Mouse (Mus musculus): ENCODE measurements at regions not wholly inside any gene's neighbourhood (a gene's known extent, or its start where the extent isn't known, plus 50 kb on each side); places are given as distances from the start of the nearest gene placed in this dataset.
A peak's percentile ranks its signal among the peaks of the same experiment; 100 is the strongest.

- in situ Hi-C loops (cut with MboI; ENCODE audit: low pct_unique_long_range_greater_than_20kb), result no loop called here
- ChIA-PET POLR2A (no interaction called here), CTCF (interaction anchor here (0.9 to 1.3 kb wide), 2 partner anchors 12 to 21 kb away, joined by 3 read pairs; no protein-coding TSS in a partner anchor)
- ATAC-seq, result no peak
- H3K27me3 ChIP-seq, result no peaks in the 10 kb centered on the region
- TF ChIP-seq CTCF (IDR thresholded peaks at IDR 0.05), result no peak
- no peak for DNase-seq (ENCODE audit: low read depth, low spot score)
Observed at GRCm38 (mm10) chr3:117520461-117520860, 54.2 kb upstream of the Plppr5 start.

GRCm38 (mm10) chr3:117508090-117508489 is 66.5 kb upstream of the Plppr5 start:
- no peaks in the 10 kb centered on the region for H3K27me3 ChIP-seq
- in situ Hi-C loops (cut with MboI; ENCODE audit: low pct_unique_long_range_greater_than_20kb), result no loop called here
- DNase-seq (ENCODE audit: low read depth, low spot score) (no peak), ATAC-seq (no peak)
- POLR2A ChIA-PET, result no interaction called here
- CTCF ChIA-PET, result interaction anchor here (1.2 kb wide), 1 partner anchor 12 kb away, joined by 3 read pairs; no protein-coding TSS in a partner anchor
- no peak for TF ChIP-seq CTCF (IDR thresholded peaks at IDR 0.05)

- ATAC-seq (no peak), DNase-seq (ENCODE audit: low read depth, low spot score) (no peak)
- ChIA-PET CTCF (no interaction called here), POLR2A (no interaction called here)
- in situ Hi-C loops (cut with MboI; ENCODE audit: low pct_unique_long_range_greater_than_20kb), result no loop called here
- no peak for TF ChIP-seq CTCF (IDR thresholded peaks at IDR 0.05)
- H3K27me3 ChIP-seq, result no peaks in the 10 kb centered on the region
Observed at GRCm38 (mm10) chr3:117506151-117506723, 68.4 kb upstream of the Plppr5 start.

- no peak for TF ChIP-seq CTCF (IDR thresholded peaks at IDR 0.05)
- CTCF ChIA-PET, result interaction anchor here (1.3 to 1.6 kb wide), 2 partner anchors 14 to 78 kb away, joined by 3 read pairs; no protein-coding TSS in a partner anchor
- no peaks in the 10 kb centered on the region for H3K27me3 ChIP-seq
- POLR2A ChIA-PET, result no interaction called here
- ATAC-seq, result peak; percentile 78
- in situ Hi-C loops (cut with MboI; ENCODE audit: low pct_unique_long_range_greater_than_20kb), result no loop called here
- no peak for DNase-seq (ENCODE audit: low read depth, low spot score)
Observed at GRCm38 (mm10) chr3:117501107-117501506, 73.5 kb upstream of the Plppr5 start.

- CTCF ChIA-PET, result interaction anchor here (2.0 kb wide), 1 partner anchor 10 kb away, joined by 4 read pairs; no protein-coding TSS in a partner anchor
- DNase-seq (ENCODE audit: low read depth, low spot score) (no peak), ATAC-seq (no peak)
- peak; percentile 44 for TF ChIP-seq CTCF (IDR thresholded peaks at IDR 0.05)
- no peaks in the 10 kb centered on the region for H3K27me3 ChIP-seq
- POLR2A ChIA-PET, result no interaction called here
- in situ Hi-C loops (cut with MboI; ENCODE audit: low pct_unique_long_range_greater_than_20kb), result no loop called here
Observed at GRCm38 (mm10) chr3:117498138-117498897, 76.3 kb upstream of the Plppr5 start.

- H3K27me3 ChIP-seq, result no peaks in the 10 kb centered on the region
- ATAC-seq (no peak), DNase-seq (ENCODE audit: low read depth, low spot score) (no peak)
- CTCF ChIA-PET, result interaction anchor here (1.0 kb wide), 1 partner anchor 39 kb away, joined by 3 read pairs; no protein-coding TSS in a partner anchor
- POLR2A ChIA-PET, result no interaction called here
- in situ Hi-C loops (cut with MboI; ENCODE audit: low pct_unique_long_range_greater_than_20kb), result no loop called here
- peak; percentile 67 for TF ChIP-seq CTCF (IDR thresholded peaks at IDR 0.05)
Observed at GRCm38 (mm10) chr3:117494118-117494517, 80.5 kb upstream of the Plppr5 start.

- ATAC-seq (no peak), DNase-seq (ENCODE audit: low read depth, low spot score) (no peak)
- POLR2A ChIA-PET, result no interaction called here
- TF ChIP-seq CTCF (IDR thresholded peaks at IDR 0.05), result no peak
- in situ Hi-C loops (cut with MboI; ENCODE audit: low pct_unique_long_range_greater_than_20kb), result no loop called here
- H3K27me3 ChIP-seq, result no peaks in the 10 kb centered on the region
- CTCF ChIA-PET, result interaction anchor here (1.3 kb wide), 1 partner anchor 14 kb away, joined by 3 read pairs; no protein-coding TSS in a partner anchor
Observed at GRCm38 (mm10) chr3:117487281-117488027, 87.2 kb upstream of the Plppr5 start.

- POLR2A ChIA-PET, result no interaction called here
- no peak for TF ChIP-seq CTCF (IDR thresholded peaks at IDR 0.05)
- DNase-seq (ENCODE audit: low read depth, low spot score), result no peak
- in situ Hi-C loops (cut with MboI; ENCODE audit: low pct_unique_long_range_greater_than_20kb), result no loop called here
- CTCF ChIA-PET, result interaction anchor here (1.3 kb wide), 1 partner anchor 15 kb away, joined by 3 read pairs; no protein-coding TSS in a partner anchor
- no peaks in the 10 kb centered on the region for H3K27me3 ChIP-seq
- no peak for ATAC-seq
Observed at GRCm38 (mm10) chr3:117486351-117486750, 88.3 kb upstream of the Plppr5 start.

GRCm38 (mm10) chr3:117480131-117480530 is 94.5 kb upstream of the Plppr5 start:
- no peak for TF ChIP-seq CTCF (IDR thresholded peaks at IDR 0.05)
- POLR2A ChIA-PET, result no interaction called here
- DNase-seq (ENCODE audit: low read depth, low spot score) (no peak), ATAC-seq (no peak)
- in situ Hi-C loops (cut with MboI; ENCODE audit: low pct_unique_long_range_greater_than_20kb), result no loop called here
- CTCF ChIA-PET, result interaction anchor here (0.9 kb wide), 1 partner anchor 18 kb away, joined by 3 read pairs; no protein-coding TSS in a partner anchor
- no peaks in the 10 kb centered on the region for H3K27me3 ChIP-seq

- no peak for ATAC-seq
- in situ Hi-C loops (cut with MboI; ENCODE audit: low pct_unique_long_range_greater_than_20kb), result no loop called here
- ChIA-PET CTCF (no interaction called here), POLR2A (no interaction called here)
- TF ChIP-seq CTCF (IDR thresholded peaks at IDR 0.05), result no peak
- H3K27me3 ChIP-seq, result no peaks in the 10 kb centered on the region
- no peak for DNase-seq (ENCODE audit: low read depth, low spot score)
Observed at GRCm38 (mm10) chr3:117459507-117459906, 98.8 kb upstream of the Plppr4 start.
